Mouse (Mus musculus) frontal cortex, adult 2 months (tissue): ENCODE data around the gene Klhl36. TPM values are rescaled to one million over a fixed set of nuclear protein-coding genes. Genes with fewer than 3 reads are reported as not detected.

ENCODE experiments used
- DNase-seq, 2 experiments: peaks; one replicate each; pipeline ENCODE4 v3.0.0; 2022; ENCODE audit warnings: low spot score in 1 of 2; ENCODE audit errors: extremely low spot score in 1 of 2
- polyA plus RNA-seq: library from polyadenylated mRNA; depleted of rRNA; stranded (reverse); fragments of >200 nt; gene quantifications from 2 replicates; pipeline ENCODE4 v1.2.3, GENCODE M21; 2012; rRNA removed

Klhl36 gene
- polyA plus RNA-seq, 1 experiment: 10.2 TPM

DNA sequence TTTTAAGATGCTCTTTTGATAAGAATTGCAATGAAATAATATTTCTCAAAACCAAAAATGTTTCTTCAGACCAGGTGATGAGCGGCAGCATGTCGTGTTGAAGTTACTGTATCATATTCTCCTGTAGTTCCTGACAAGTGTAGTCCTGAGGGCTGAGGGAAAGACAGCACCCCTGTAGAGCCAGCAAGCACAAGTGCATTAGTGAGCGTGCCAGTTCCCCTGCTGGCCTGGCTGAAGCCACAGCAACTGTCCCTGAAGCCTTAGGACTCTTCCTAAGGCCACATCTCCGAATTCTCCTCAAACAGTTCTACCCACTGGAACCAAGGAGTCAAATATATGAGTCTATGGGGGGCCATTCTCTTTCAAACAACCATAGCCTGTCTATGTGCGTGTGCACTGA is 61.2 kb downstream of the Klhl36 start:
- DNase-seq: no peak

DNA sequence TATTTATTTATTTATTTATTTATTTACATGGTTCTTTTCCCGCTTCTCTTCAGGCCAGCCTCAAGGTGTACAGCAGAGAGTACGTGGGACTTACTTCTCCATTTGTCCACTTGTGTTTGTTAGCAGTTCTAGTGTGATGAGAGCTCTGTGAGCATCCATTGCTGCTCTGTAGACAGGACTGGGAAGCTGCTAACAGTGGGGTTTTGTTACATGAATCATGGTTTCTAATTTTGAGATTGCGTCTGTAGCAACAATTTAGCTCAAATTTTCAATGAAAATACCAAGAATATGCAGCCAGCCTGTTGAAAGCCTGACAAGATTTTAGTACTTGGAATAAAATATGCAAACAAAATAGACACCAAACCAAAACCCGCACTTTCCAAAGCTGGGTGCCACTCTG is 63.4 kb downstream of the Klhl36 start:
- peak in 1 of 2 experiments; percentile 49 for DNase-seq

DNA sequence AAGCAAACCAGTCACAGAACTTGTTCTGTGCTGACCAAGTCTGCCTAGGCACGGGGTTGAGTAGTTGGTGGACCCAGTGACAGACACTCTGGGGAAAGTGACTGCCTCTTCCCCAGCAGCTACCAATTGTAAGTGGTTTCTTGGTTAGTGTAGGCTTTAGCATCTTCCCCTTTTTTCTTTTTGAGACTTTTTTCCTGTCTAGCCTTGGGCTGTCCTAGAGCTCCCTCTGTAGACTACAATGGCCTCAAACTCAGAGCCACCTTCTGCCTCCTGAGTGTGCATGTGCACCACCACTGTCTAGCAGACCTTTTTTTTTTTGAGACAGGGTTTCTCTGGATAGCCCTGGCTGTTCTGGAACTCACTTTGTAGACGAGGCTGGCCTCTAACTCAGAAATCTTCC is 64.4 kb downstream of the Klhl36 start:
- peak in 1 of 2 experiments; percentile 46 for DNase-seq

Other genes starting within 250 kb of the Klhl36 start
- 0.08 TPM in 1 of 2 replicates, not detected in the other for gene Adad2, start 249.5 kb upstream of the Klhl36 start, polyA plus RNA-seq
- 3.1 and 4.9 TPM in 2 replicates for gene Kcng4, start 226.6 kb upstream of the Klhl36 start, polyA plus RNA-seq
- 18.2 and 24.3 TPM in 2 replicates for gene Wfdc1, start 195.9 kb upstream of the Klhl36 start, polyA plus RNA-seq
- gene Atp2c2, start 162.3 kb upstream of the Klhl36 start, polyA plus RNA-seq: 0.69 and 0.98 TPM in 2 replicates
- 12.1 and 12.7 TPM in 2 replicates for gene Tldc1, start 83.8 kb upstream of the Klhl36 start, polyA plus RNA-seq
- 108 and 119 TPM in 2 replicates for gene Cotl1, start 21.7 kb upstream of the Klhl36 start, polyA plus RNA-seq
- gene Usp10, start 48.1 kb downstream of the Klhl36 start, polyA plus RNA-seq: 86.8 and 98.2 TPM in 2 replicates
- gene Gm20388, start 48.6 kb downstream of the Klhl36 start, polyA plus RNA-seq: 15.5 and 22.2 TPM in 2 replicates
- gene Crispld2, start 130.2 kb downstream of the Klhl36 start, polyA plus RNA-seq: 3.4 and 4.0 TPM in 2 replicates
- gene Zdhhc7, start 239.2 kb downstream of the Klhl36 start, polyA plus RNA-seq: 33.5 and 36.6 TPM in 2 replicates